Mouse (Mus musculus) T-helper 17 cell (primary cell): ENCODE measurements around the gene Supt16.

ENCODE experiments used
- in situ Hi-C, 2 experiments: fragments of 300-600 bp; cut with MboI, MseI; formaldehyde crosslinking; loops; 1 replicate in 1 of 2; 2 replicates in 1 of 2; pipeline ENCODE4 v1.15.1; 2025; ENCODE audit warnings: high pct_unique_total_duplicates in 2 of 2

Gene Supt16

DNA sequence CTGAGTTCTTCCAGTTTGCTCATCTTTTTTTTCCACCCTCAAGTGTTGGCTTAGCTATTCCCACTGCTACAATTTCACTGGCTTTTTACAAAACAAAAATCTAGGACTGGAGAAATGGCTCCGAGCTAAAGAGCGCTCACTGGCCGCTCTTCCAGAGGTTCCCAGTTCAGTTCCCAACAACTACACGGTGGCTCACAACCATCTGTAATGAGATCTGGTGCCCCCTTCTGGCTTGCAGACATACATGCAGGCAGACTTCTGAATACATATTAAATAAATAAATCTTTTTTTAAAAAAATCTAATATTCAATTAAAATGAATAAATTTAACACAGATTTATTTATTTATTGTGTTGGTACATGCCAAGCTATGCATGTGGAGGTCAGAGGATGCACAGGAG lies 50.7 kb downstream of the Supt16 start:
- in situ Hi-C loops = loop anchor here in 1 of 2 experiments (25.0 kb wide), 1 partner anchor 416 kb away; no protein-coding TSS in a partner anchor

- in situ Hi-C loops = loop anchor here in 1 of 2 experiments (25.0 kb wide), 1 partner anchor 418 kb away; no protein-coding TSS in a partner anchor
These were observed 53.1 kb downstream of the Supt16 start for GRCm38 (mm10) chr14:52144165-52144564.

DNA sequence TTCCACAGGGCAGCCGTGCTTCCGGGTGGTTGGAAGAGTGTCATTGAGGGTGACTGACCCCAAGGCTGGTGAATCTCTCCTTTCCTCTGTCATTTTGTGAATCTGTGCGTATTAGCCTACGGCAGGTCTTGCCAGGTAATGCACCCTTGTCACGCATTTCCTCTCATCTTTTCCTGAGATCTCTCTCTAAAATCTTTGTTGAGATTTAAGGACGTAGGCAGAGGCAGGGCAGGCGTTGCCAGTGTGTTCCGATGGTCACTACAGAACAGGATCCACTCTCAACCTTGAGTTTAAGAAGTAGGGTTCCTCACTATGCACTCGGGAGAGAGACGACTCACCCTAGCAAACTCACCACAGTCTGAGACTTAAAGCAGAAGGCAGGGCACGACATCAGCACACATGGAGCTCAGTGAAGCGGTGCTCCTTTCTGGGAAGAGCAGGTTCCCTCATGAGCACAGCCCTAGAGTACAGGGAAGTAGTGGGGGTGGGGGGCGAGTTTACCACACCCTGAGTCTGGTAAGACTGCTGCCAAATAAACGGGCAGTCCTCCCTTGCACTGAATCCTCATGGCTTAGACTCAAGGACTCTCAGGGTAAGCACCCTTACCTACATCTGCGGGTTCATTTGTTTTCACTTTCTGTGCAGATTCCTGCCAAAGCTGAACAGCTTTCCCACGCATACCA lies 55.6 kb downstream of the Supt16 start:
- in situ Hi-C loops = loop anchor here in 1 of 2 experiments (25.0 kb wide), 1 partner anchor 421 kb away; no protein-coding TSS in a partner anchor

DNA sequence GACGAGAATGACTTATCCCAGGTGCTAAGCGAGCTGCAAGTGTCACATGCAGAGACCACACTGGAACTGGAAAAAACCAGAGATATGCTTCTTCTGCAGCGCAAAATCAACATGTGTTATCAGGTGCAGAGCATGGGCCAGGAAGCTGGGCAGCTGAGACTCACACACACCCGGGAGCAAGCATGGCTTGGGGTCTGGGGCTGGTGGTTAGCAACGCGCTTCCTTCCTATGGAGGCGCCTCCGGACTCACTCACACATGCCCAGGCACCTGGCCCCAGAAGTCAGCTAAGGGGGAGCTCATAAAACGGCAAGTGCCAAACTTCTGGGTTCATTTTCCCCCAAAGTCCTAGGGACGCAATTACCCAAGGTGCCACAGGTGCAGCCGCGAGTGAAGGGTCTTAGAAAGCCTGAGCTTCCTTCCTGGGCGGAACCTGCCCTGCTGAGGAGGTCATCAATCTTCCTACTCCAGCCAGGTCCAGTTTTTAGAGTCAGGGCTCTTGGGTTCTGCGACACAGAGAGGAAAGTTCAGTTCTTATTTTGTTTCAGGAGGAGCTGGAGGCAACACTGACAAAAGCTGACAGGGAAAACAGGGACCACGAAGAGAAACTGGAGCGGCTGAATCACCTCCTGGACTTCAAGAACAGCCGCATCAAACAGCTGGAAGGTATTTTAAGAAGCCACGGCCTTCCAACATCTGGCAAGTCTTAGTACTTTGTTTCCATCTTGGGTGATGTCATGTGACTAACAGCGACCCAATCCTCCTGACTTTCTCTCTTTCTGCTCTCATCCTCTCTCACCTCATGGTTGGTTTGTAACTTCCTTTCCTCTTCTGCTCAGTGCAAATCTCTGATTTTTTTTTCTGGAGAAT lies 56.4 kb downstream of the Supt16 start:
- in situ Hi-C loops = loop anchor here in 1 of 2 experiments (25.0 kb wide), 1 partner anchor 421 kb away; no protein-coding TSS in a partner anchor

DNA sequence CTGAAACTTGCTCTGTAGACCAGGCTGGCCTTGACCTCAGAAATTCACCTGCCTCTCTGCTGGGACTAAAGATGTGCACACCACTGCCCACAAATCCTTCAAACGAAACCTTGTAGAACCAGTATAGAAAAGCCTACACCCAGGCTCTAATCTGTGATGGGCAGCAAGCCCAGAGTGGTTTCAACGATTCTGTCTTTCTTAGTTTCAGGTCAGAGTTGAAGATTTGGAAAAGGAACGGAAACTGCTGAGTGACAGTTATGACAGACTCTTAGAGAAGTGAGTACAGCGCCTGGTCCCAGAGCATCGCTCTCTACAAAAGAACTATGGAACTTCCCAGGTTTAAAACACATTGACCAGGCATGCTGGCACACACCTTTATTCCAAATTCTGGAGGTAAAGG lies 63.6 kb downstream of the Supt16 start:
- in situ Hi-C loops = loop anchor here in 1 of 2 experiments (25.0 kb wide), 1 partner anchor 429 kb away; no protein-coding TSS in a partner anchor

DNA sequence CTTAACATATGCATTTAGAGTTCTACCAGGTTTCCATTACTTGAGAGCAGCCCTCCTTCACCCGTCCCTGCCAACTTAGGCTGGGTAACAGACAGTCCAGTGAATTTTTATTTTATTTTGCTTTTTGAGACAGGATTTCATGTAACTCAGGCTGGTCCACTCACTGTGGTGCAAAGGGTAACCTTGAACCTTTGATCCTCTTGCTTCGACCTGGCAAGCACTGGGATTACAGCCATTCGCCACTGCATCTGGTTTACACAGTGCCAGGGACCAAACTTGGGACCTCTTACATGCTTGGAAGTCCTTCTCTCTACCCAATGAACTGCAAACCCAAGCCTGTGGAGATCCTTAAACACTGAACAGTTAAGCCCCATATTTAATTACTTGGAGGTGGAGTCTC lies 72.6 kb downstream of the Supt16 start:
- in situ Hi-C loops = loop anchor here (5.0 to 25.0 kb wide), 2 partner anchors 38 to 438 kb away; no protein-coding TSS in a partner anchor

DNA sequence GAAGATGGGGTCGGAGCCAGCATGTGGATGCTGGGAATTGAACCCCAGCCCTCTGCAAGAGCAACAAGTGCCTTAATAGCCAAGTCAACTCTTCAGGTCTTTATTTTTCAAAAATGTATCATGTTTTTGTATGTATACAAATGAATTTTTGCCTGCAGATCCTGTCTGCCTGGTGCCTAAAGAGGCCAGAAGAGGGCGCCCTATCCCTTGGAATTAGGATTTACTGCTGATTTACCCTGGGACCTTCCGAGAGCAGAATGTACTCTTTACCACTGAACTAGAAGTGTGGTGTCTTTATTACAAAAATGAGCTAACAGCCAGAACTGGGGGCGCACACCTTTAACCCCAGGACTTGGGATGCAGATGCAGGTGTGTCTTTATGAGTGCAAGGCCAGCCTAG lies 73.3 kb downstream of the Supt16 start:
- in situ Hi-C loops = loop anchor here in 1 of 2 experiments (5.0 kb wide), 1 partner anchor 38 kb away; no protein-coding TSS in a partner anchor

DNA sequence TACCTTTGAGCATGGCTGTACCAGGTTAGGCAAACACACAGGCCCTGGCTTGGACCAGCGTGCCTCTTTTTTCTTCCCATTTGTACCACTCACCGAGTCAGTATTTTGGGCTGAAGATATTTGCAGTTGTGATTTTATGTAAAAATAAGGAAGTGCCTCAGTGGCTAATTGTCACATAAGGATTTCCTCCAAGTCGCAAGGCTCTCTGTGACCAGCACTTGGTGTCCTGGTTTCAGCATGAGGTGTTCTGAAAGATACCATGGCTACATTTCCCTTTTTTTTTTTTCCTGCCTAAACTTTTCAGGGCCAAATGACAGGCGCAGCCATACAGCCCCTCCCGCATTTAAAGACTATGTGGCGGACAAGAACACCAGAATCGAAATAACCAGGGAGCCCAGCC lies 77.0 kb downstream of the Supt16 start:
- in situ Hi-C loops = loop anchor here in 1 of 2 experiments (5.0 kb wide), 1 partner anchor 42 kb away; no protein-coding TSS in a partner anchor

- in situ Hi-C loops = no loop called here
These were observed 78.2 kb downstream of the Supt16 start for GRCm38 (mm10) chr14:52118823-52119608.

- in situ Hi-C loops = no loop called here
These were observed 78.8 kb downstream of the Supt16 start for GRCm38 (mm10) chr14:52118456-52118822.

- in situ Hi-C loops = no loop called here
These were observed 80.0 kb downstream of the Supt16 start for GRCm38 (mm10) chr14:52117241-52117640.

DNA sequence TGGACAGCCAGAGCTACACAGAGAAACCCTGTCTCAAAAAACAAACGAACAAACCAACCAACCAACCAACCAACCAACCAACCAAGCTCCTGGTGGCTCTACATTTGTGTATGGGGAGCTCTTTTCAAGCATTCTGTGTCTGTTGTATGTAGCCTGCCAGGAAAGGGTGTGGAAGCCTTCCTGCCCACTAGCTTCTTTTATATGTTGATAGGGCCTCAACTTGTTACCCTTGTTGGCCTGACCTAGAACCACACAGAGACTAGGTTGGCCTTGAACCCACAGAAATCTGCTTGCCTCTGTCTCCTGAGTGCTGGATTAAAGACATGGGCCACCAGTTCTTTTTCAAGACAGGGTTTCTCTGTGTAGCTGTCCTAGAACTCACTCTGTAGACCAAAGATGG lies 83.1 kb downstream of the Supt16 start:
- in situ Hi-C loops = no loop called here
